In genomic region chr4:126958261-126958660, GRCm38 (mm10) we compare ENCODE assay signal across 26 mouse cellular contexts.
"Had no signal": no experiment of that assay in that cellular context is flagged by ENCODE, and none has a peak within 500 bp of the region (broad histone marks: within the 10 kb centered on the region; RNA-seq: fewer than 3 reads in every experiment).

No protein-coding gene starts in this region.

- H3K4me2 ChIP-seq: heart, embryonic 12.5 days; hindbrain, embryonic 12.5 days; hindbrain, embryonic 14.5 days; kidney, embryonic 15.5 days; limb, embryonic 12.5 days; liver, embryonic 11.5 days; liver, embryonic 13.5 days had no signal

- H3K9ac ChIP-seq: heart, embryonic 12.5 days; hindbrain, embryonic 14.5 days; kidney, embryonic 15.5 days; limb, embryonic 12.5 days; liver, embryonic 13.5 days had no signal

- H3K9me3 ChIP-seq: heart, embryonic 10.5 days; heart, embryonic 12.5 days; hindbrain, embryonic 10.5 days; hindbrain, embryonic 12.5 days; kidney, embryonic 15.5 days; limb, embryonic 10.5 days; limb, embryonic 12.5 days; liver, embryonic 13.5 days had no signal

- H3K4me3 ChIP-seq: gastrocnemius, adult 2 months; heart, embryonic 10.5 days; heart, embryonic 12.5 days; hindbrain, embryonic 10.5 days; hindbrain, embryonic 12.5 days; kidney, embryonic 15.5 days; layer of hippocampus, adult 2 months; left cerebral cortex, adult 2 months; limb, embryonic 10.5 days; limb, embryonic 12.5 days; liver, embryonic 13.5 days had no signal

- H3K36me3 ChIP-seq: hindbrain, embryonic 12.5 days; kidney, embryonic 15.5 days; liver, embryonic 13.5 days had no signal

- ATAC-seq: hindbrain, embryonic 16.5 days had no signal

- DNase-seq: gastrocnemius, adult 2 months; gastrocnemius, postnatal 10 days; gastrocnemius, postnatal 25 days; heart, adult 18-20 months; heart, postnatal 10 days; heart, postnatal 4 days; kidney, adult 11 months; kidney, adult 2 months; kidney, adult 9 months; kidney, postnatal 14 days; kidney, postnatal 36 days; liver; liver, embryonic 13.5 days had no signal

- H3K4me1 ChIP-seq: hindbrain, embryonic 12.5 days; kidney, embryonic 15.5 days had no signal

- H3K27me3 ChIP-seq: heart, embryonic 12.5 days; hindbrain, embryonic 12.5 days; kidney, embryonic 15.5 days; limb, embryonic 12.5 days; liver, embryonic 13.5 days had no signal

- H3K27ac ChIP-seq: gastrocnemius, adult 2 months; hindbrain, embryonic 10.5 days; hindbrain, embryonic 12.5 days; hindbrain, embryonic 14.5 days; kidney, embryonic 15.5 days; kidney, postnatal 0 days; layer of hippocampus, adult 2 months; left cerebral cortex, adult 2 months; limb, embryonic 10.5 days; limb, embryonic 12.5 days; liver, embryonic 13.5 days had no signal
